Mouse (Mus musculus): Measurements from ENCODE around the gene Smyd4. TPM values are rescaled to one million over a fixed set of nuclear protein-coding genes. Genes with fewer than 3 reads are reported as not detected.

The Smyd4 gene
- total RNA-seq (2014; rRNA removed): 20.8 and 28.8 TPM in 2 replicates
- polyA plus RNA-seq (2015; fragmentation: Nextera tagmentation; extraction: Ambion mirVana): 13.9 and 21.5 TPM in 2 replicates

- H3K27ac ChIP-seq (ENCODE audit: low read depth, low read length): peak within 1 kb of the TSS; percentile 15; the same call in 1 of the 2 replicates
- peak within 1 kb of the TSS; percentile 63 for H3K9ac ChIP-seq
- peak within 1 kb of the TSS; percentile 79 for H3K4me3 ChIP-seq (ENCODE audit: low read depth, low read length)
- ATAC-seq (peak; percentile 100), DNase-seq (peak; percentile 97)
- H3K9me3 ChIP-seq (ENCODE audit: low read length): no peaks in the 10 kb centered on the region
- no peaks in the 10 kb centered on the region for H3K36me3 ChIP-seq (ENCODE audit: insufficient read depth)
- H3K27me3 ChIP-seq (ENCODE audit: insufficient read depth, low read length): no peaks in the 10 kb centered on the region
- peak within 1 kb of the TSS; percentile 95 for H3K4me2 ChIP-seq (ENCODE audit: low read depth)
- 0 out of 2 replicates have a peak, but pooled peaks cover 7% of the 10 kb centered on the region for H3K4me1 ChIP-seq (ENCODE audit: insufficient read depth)
- peak; percentile 14; the same call in 1 of the 2 replicates for TF ChIP-seq CTCF (IDR thresholded peaks at IDR 0.05; ENCODE audit: low read depth)
- WGBS: 2% methylated on average over 56 of the region's 56 CpGs
These were observed at the start of gene Smyd4, which contains the start of gene Rpa1 for GRCm38 (mm10) chr11:75348199-75348889. Gene Smyd4 (plus strand): TSS chr11:75348433. Gene Rpa1 (minus strand): TSS chr11:75348324.

- Histone ChIP-seq H3K27ac (ENCODE audit: low read depth, low read length) (no peak overlapping the region), H3K36me3 (ENCODE audit: insufficient read depth) (peaks cover 20% of the 10 kb centered on the region), H3K9ac (no peak overlapping the region), H3K4me3 (ENCODE audit: low read depth, low read length) (no peak overlapping the region), H3K9me3 (ENCODE audit: low read length) (no peaks in the 10 kb centered on the region), H3K27me3 (ENCODE audit: insufficient read depth, low read length) (no peaks in the 10 kb centered on the region), H3K4me2 (ENCODE audit: low read depth) (no peak overlapping the region), H3K4me1 (ENCODE audit: insufficient read depth) (peaks cover under 1% of the 10 kb centered on the region)
- DNase-seq: no peak
- 63% methylated on average over 11 of the region's 11 CpGs for WGBS
- ATAC-seq: no peak
- TF ChIP-seq CTCF (IDR thresholded peaks at IDR 0.05; ENCODE audit: low read depth): no peak
These were observed 49.7 kb upstream of the Smyd4 start for GRCm38 (mm10) chr11:75298491-75298890.

DNA sequence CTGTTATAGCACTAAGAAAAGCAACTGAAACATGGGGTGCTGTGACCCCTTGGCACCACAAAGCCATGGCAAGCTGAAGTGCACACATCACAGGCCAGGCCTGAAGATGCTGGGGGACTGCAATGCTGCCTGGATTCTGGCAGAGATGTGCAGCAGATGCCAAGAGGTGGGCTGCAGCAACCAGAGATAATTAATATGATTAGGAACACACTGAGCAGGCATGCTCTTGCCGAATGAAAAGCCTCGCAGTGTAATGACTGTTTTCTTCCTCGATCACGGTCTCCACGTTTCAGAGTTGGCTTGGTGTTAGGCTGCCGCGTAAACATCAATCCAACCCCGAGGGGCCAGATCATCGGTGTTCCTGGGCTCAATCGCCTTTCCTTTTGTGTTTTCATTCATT is 48.4 kb upstream of the Smyd4 start:
- Histone ChIP-seq H3K9me3 (ENCODE audit: low read length) (no peaks in the 10 kb centered on the region), H3K4me3 (ENCODE audit: low read depth, low read length) (no peak overlapping the region), H3K4me2 (ENCODE audit: low read depth) (no peak overlapping the region), H3K4me1 (ENCODE audit: insufficient read depth) (no peaks in the 10 kb centered on the region), H3K27me3 (ENCODE audit: insufficient read depth, low read length) (no peaks in the 10 kb centered on the region), H3K27ac (ENCODE audit: low read depth, low read length) (no peak overlapping the region), H3K36me3 (ENCODE audit: insufficient read depth) (peaks cover 20% of the 10 kb centered on the region), H3K9ac (no peak overlapping the region)
- ATAC-seq: peak; percentile 50
- no peak for TF ChIP-seq CTCF (IDR thresholded peaks at IDR 0.05; ENCODE audit: low read depth)
- no peak for DNase-seq
- 37% methylated on average over 10 of the region's 10 CpGs for WGBS

DNA sequence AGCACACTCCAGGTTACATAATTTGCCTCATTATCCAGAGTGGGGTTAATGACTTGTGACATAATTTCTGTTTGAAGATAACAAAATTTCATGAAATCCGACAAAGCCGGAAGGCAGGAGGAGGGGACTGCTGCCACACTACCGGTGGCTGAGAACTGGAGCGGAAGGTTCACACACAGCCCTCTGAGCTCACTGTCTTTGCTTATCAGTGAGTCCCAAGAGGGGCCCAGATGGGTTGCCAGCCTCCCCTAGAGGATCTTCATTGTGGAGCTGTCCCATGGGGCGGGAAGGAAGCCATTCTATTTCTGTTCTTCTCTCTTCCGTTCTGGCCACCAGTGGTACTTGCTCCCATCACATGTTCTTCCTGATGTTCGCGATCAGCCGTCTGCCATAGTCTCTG is 47.3 kb upstream of the Smyd4 start:
- H3K27ac ChIP-seq (ENCODE audit: low read depth, low read length): no peak overlapping the region

DNA sequence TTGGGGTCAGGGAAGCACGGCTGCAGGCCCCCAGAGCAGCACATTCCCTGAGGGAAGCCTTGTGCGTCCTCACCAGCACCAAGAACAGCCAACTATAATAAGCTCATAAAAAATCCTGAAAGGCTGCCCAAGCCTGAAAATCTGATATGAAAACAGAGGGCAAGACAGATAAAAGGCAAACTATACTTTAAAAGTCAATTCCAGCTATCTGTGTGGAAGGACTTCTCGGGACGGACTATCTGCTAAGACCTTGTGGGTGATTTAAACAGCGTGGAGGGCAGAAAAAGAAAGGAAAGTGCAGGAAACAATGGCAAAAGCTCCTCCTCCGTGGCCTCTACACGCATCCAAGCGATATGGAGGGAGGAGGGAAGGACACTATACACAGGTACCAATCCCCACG is 43.4 kb upstream of the Smyd4 start:
- Histone ChIP-seq H3K4me1 (ENCODE audit: insufficient read depth) (no peaks in the 10 kb centered on the region), H3K36me3 (ENCODE audit: insufficient read depth) (peaks cover 57% of the 10 kb centered on the region), H3K4me2 (ENCODE audit: low read depth) (no peak overlapping the region), H3K4me3 (ENCODE audit: low read depth, low read length) (no peak overlapping the region), H3K9ac (no peak overlapping the region), H3K9me3 (ENCODE audit: low read length) (no peaks in the 10 kb centered on the region), H3K27me3 (ENCODE audit: insufficient read depth, low read length) (no peaks in the 10 kb centered on the region), H3K27ac (ENCODE audit: low read depth, low read length) (no peak overlapping the region)
- DNase-seq: no peak
- WGBS: 81% methylated on average over 9 of the region's 9 CpGs
- no peak for ATAC-seq
- no peak for TF ChIP-seq CTCF (IDR thresholded peaks at IDR 0.05; ENCODE audit: low read depth)

More for the DNA sequence above, 47.3 kb upstream of the Smyd4 start:
- Histone ChIP-seq H3K4me1 (ENCODE audit: insufficient read depth) (no peaks in the 10 kb centered on the region), H3K9ac (no peak overlapping the region), H3K36me3 (ENCODE audit: insufficient read depth) (peaks cover 29% of the 10 kb centered on the region), H3K4me2 (ENCODE audit: low read depth) (no peak overlapping the region), H3K9me3 (ENCODE audit: low read length) (no peaks in the 10 kb centered on the region), H3K27me3 (ENCODE audit: insufficient read depth, low read length) (no peaks in the 10 kb centered on the region), H3K4me3 (ENCODE audit: low read depth, low read length) (no peak overlapping the region)
- DNase-seq: no peak
- 83% methylated on average over 9 of the region's 9 CpGs for WGBS
- no peak for TF ChIP-seq CTCF (IDR thresholded peaks at IDR 0.05; ENCODE audit: low read depth)
- no peak for ATAC-seq

DNA sequence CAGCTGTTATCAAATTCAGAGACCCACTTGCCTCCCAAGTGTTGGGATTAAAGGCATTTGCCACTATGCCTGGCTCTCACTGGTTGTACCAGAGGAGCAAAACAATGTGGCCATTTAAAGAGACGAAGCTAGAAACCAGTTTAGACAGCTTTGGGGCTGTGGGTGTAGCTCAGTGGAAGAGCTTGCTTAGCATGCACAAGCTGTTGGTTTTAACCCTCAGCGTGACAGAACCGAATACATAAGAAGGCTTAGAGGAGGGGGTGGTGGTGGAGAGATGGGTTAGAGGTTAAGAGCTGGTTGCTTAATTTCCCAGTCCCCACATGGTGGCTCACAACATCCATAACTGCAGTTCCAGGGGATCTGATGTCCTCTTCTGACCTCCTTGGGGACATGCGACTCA is 39.6 kb upstream of the Smyd4 start:
- Histone ChIP-seq H3K4me1 (ENCODE audit: insufficient read depth) (no peaks in the 10 kb centered on the region), H3K4me2 (ENCODE audit: low read depth) (no peak overlapping the region), H3K27me3 (ENCODE audit: insufficient read depth, low read length) (no peaks in the 10 kb centered on the region), H3K9ac (no peak overlapping the region), H3K36me3 (ENCODE audit: insufficient read depth) (peaks cover 67% of the 10 kb centered on the region), H3K4me3 (ENCODE audit: low read depth, low read length) (no peak overlapping the region), H3K9me3 (ENCODE audit: low read length) (no peaks in the 10 kb centered on the region), H3K27ac (ENCODE audit: low read depth, low read length) (no peak overlapping the region)
- WGBS: 62% methylated on average over 4 of the region's 4 CpGs
- ATAC-seq (peak; percentile 66), DNase-seq (no peak)
- TF ChIP-seq CTCF (IDR thresholded peaks at IDR 0.05; ENCODE audit: low read depth): no peak

DNA sequence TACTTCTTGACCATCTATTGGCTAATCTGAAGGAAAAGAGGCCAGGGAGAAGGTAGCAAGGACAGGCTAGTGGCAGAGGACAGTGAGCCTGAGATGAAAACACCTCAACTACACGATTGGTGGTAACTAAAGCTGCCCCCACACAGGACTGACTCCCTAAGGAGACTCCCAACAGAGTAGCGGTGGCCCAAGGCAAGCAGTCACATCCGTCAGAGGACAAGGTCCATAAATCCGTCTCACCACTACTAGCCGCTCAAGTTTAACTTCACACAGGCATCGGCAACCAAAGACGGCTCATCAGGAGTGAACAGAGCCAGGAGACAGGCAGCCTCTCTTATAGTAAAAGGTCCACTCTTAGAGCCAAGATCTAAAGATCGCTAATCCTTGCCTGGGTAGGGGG is 37.4 kb upstream of the Smyd4 start:
- H3K9me3 ChIP-seq (ENCODE audit: low read length): no peaks in the 10 kb centered on the region
- H3K27me3 ChIP-seq (ENCODE audit: insufficient read depth, low read length): no peaks in the 10 kb centered on the region
- no peaks in the 10 kb centered on the region for H3K4me1 ChIP-seq (ENCODE audit: insufficient read depth)
- H3K4me2 ChIP-seq (ENCODE audit: low read depth): no peak overlapping the region
- 92% methylated on average over 8 of the region's 8 CpGs for WGBS
- no peak overlapping the region for H3K9ac ChIP-seq
- TF ChIP-seq CTCF (IDR thresholded peaks at IDR 0.05; ENCODE audit: low read depth): no peak
- no peak for DNase-seq
- no peak overlapping the region for H3K27ac ChIP-seq (ENCODE audit: low read depth, low read length)
- H3K4me3 ChIP-seq (ENCODE audit: low read depth, low read length): no peak overlapping the region
- ATAC-seq: no peak
- H3K36me3 ChIP-seq (ENCODE audit: insufficient read depth): peaks cover 69% of the 10 kb centered on the region

All from forebrain, postnatal 0 days (tissue).